Mouse (Mus musculus): ENCODE data around the gene Magi2.

Magi2 gene

DNA sequence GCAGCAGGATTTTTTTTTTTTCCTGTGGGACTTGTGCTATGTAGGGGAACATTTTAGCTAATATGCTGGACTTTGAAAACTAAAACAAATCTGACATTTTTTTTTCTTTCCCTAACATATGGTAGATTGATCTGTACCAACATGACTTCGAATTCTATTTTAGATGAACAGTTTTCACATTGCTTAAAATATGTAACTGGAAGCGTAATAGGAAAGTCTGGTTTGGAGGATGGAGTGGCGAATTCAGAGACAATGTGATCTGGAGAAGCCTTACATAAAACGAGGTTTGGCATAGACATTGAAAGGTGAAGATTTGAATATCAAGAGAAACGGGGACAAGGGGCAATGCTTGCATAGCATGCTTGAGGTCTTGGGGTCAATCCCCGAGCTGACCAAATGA lies 519.1 kb downstream of the Magi2 start:
- no peak for DNase-seq (ENCODE audit: low read depth in 2 of 2, low spot score in 2 of 2)

DNA sequence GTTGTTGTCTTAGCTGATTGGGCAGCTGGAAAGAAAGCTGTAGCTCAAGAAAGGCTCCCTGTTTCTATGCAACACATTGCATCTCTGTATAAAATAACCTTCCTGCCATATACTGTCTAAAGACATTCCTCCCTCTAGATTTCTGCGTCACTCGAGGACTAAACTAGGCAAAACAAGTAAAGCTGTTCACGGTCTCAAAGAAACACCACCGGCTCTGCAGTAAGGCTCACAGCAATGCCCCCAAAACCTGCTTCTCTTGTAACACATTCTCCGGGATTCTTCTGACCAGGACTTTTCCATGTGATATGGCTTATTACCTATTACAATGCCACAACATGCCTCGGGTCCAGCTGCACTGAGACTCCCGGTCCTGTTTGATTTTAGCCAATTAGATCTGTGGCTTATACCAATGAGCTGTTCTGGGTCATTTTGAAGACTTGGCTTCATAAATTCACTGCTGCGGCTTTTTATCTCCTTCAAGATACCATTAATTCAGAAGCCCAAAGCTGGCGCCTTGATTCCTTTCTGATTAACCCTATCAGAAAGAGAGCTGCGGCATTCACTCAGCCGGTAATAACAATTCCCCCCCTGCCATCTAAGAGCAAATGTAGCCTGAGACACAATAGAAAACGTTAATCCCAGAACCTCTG lies 520.2 kb downstream of the Magi2 start:
- no peak for DNase-seq (ENCODE audit: low read depth in 2 of 2, low spot score in 2 of 2)

DNA sequence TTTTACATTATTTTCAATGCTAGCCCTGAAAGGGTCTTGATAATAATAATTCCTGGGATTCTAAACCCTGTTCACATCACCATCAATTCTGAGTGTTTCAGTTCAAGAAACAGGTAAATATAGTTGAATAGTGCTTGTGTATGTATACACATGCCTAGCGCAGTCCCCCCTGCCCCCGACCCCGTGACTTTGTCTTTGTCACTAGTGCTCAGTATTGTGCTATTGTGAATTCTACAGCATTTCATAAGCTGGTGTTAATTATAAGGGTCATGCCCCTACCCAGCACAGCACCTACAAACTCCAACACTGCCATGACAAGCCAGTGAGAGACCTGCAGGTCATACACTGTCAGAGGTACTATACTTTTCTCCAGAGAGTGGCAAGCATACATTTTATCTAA lies 520.8 kb downstream of the Magi2 start:
- no peak for DNase-seq (ENCODE audit: low read depth in 2 of 2, low spot score in 2 of 2)

DNA sequence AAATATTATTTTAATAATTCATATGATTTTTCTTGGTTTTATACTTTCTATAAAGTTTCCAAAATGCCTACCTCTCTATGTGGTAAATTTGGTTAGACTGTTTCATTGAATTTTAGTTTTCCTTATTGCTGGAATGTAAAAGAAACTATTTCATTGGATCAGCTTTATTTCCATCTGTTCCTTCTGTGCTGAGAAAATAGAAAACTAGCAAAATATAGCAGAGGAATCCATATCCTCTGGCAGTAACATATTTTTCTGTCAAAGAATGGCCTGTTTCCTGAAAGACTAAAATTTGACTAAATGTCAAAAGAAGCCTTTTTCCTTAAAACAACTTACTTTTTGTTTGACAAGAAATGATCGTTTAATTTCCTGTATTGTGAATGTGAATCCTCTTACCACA lies 552.4 kb downstream of the Magi2 start:
- DNase-seq (ENCODE audit: low read depth in 2 of 2, low spot score in 2 of 2): no peak

DNA sequence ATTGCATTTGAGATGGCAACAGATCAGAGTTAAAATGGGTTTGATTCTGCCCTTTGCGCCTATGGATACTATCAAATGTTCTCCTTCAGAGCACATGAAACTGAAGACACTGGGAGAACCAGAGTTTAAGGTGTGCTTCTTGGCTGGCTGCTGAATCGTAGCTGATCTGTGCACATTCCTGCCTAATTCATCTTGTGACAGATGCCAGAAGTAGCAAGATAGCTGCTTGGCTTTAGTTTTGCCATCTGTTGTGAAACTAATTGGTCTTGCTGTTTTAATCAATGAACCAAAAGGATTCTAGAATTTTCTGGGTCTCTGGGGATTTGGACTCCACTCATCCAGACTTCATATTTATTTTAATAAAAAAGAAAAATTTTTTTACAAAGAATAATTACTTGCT lies 553.2 kb downstream of the Magi2 start:
- DNase-seq (ENCODE audit: low read depth in 2 of 2, low spot score in 2 of 2): no peak

DNA sequence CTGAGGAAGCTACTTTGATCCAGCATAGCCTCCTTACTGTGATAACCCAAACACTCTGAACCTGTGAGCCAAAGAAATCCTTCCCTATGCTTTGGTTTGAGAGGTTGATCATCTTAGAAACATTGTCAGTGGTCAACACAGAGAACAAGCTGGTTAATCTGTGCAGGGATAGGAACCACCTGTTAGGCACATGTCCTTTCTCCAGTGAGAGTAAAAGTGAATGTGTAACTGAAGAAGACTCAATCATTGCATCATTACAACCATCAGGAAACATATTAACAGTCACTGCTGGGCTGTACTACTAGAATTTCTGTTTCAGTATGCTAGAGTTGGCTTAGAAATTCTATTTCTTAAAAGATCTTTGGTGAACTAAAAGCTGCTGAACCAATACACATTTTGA lies 558.5 kb downstream of the Magi2 start:
- DNase-seq (ENCODE audit: low read depth in 2 of 2, low spot score in 2 of 2): no peak

DNA sequence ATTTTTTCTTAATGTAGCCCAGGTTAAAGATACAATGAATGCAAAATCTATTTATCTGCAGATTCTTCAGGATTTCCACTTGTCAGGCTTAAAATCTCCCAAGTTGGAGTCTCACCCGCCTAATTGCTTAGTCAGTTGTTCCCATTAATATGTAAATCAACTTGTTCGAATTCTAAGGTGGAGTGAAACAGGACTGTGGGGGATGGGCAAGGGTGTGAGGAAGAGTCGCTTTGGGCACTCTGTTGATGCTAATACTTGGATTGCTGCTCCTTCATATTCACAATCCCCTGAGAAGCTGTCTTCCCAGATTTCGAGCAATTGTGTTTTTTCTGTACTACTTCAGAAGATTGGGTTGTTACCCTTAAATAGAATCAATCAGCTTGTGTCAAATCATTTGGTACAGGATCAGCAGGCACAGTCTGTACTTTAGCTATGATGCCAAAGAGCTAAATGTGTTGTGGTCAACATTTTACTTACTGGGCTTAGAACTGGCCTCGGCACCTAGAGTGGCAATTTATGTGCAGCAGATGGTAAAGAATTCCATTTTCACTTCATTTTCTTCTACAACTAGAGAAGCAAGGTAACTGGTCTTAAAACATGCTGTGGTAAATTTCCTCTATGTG lies 560.8 kb downstream of the Magi2 start:
- no peak for DNase-seq (ENCODE audit: low read depth in 2 of 2, low spot score in 2 of 2)

DNA sequence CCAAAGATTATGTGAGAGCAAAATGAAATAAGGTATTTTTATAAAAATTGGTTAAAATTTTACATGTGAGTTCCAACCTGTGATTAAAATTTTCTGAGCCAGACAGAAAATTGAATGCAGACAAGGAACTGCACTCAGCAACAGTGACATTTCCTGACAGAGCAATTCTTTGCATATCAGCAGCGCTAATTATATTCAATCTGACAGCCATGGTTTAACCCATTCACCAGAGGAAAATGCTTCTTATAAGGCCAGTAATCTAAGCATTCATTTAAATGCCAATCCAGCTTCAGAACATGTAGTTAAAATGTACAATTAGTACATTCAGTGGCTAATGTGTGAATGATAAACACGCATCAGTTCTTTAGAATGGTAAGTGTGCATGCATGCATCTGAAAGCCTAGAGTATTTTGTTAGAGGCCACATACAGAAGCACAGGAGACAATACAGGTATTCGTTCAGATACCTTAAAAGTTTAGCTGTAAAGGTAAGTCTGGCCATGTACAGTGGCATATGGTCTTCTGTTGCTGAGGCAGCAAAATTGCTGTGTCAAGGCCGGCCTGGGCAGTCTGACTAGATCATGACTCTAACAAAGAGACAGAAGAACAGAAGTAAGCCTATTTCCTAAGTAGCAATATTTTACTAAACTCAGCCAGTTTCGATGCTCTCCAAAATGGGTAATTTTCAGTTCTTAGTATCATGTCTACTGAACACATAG lies 576.4 kb downstream of the Magi2 start:
- no peak for DNase-seq (ENCODE audit: low read depth in 2 of 2, low spot score in 2 of 2)

DNA sequence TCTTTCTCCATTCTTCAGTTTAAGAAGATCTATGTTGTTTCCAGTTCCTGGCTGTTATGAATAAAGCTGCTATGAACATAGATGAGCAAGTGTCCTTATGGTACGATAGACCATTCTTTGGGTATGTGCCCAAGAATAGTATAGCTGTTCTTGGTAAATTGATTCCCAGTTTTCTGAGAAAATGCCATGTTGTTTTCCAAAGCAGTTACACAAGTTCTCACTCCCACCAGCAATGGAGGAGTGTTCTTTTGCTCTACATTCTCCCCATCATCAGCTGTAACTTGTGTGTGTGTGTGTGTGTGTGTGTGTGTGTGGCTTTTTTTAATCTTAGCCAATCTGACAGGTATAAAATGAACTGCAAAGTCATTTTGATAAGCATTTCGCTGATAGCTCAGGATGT lies 595.7 kb downstream of the Magi2 start:
- DNase-seq (ENCODE audit: low read depth in 2 of 2, low spot score in 2 of 2): no peak

DNA sequence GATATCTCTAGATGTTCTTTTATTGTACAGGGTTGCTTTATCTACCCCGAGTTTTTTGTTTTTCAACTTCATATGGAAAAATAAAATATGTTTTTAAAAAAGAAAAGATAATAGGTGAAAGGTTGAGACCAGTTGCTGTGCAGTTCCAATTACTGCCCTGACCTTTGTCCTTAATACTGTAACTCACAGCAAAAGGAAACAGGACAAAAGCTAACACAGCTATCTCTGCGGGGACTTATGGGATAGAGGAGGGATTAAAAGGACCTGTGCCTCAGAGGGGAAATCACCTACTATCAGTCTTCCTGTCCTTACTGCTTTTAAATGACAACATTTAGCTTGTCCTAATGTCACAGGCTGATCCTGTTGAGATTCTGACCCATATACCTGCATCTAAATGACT lies 599.1 kb downstream of the Magi2 start:
- DNase-seq (ENCODE audit: low read depth in 2 of 2, low spot score in 2 of 2): no peak

DNA sequence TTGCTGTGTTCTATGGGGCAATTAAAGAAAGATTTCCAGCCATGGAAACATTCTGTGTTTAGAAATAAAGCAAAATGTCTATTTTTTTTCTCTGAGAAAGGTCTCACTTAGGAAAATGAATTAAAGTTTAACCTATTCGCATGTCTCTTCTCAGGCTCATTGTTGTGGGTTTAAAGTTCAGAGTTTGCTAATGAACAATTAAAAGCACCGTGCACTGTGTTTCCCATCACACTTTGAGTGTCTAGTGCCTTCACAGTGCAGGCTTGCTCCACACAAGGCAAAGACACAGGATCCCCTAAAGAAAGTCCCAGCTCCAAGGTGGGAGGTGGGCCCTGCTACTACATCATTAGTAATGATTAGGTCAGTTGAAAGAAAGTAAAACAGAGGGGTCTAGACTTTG lies 602.5 kb downstream of the Magi2 start:
- no peak for DNase-seq (ENCODE audit: low read depth in 2 of 2, low spot score in 2 of 2)

DNA sequence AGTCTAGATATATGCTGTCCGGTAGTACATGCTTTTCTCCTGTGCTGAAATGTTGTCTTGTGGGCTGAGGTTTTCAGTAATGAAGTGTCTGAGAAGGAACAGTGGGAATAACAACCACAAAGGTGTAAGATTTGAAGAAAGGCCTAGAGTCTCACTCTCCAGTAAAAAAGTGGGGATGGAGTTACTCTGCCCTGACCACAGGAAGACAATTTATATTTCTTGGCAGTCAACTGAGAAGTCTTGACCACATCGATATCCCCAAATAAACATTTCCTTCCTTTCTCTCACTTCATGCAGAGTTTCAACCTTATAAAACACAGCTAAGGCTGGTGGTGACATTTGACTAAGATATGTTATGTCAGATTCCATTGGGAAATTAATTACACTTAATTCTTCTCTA lies 636.0 kb downstream of the Magi2 start:
- no peak for DNase-seq (ENCODE audit: low read depth in 2 of 2, low spot score in 2 of 2)

DNA sequence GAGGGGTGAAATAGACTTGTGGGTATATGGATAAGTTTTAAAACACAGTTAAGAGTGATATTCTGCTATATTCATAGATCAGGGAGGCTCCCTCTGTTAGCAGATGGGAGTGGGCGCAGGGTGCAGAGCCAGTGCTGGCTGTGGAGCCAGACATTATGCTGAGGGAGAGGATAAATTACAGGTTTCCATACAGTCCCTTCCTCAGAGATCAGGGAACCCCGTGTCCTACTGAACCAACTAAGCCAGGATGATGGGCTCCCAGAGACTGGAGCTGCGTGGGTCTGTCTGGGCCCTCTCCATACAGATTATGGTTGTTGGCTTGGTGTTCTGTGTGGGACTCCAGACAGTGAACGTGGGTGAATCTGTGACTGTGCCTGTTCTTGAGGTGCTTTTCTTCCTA lies 643.6 kb downstream of the Magi2 start:
- no peak for DNase-seq (ENCODE audit: low read depth in 2 of 2, low spot score in 2 of 2)

DNA sequence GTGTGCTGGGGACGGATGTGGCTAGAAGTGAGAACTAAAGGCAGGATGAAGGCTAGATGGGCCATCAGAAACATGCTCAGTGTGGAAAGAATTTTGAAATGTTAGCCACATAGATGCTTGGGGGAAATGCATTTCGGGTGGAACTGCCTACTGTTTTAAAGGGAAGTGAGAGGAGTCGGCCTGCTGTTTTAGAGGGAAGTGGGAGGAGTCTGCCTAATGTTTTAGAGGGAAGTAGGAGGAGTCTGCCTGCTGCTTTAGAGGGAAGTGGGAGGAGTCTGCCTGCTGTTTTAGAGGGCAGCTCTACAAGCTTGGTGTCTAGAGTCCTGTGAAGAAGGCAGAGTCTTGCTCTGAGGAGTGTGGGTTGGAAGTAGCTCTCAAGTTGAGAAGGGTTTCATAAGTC lies 664.9 kb downstream of the Magi2 start:
- DNase-seq (ENCODE audit: low read depth in 2 of 2, low spot score in 2 of 2): no peak

DNA sequence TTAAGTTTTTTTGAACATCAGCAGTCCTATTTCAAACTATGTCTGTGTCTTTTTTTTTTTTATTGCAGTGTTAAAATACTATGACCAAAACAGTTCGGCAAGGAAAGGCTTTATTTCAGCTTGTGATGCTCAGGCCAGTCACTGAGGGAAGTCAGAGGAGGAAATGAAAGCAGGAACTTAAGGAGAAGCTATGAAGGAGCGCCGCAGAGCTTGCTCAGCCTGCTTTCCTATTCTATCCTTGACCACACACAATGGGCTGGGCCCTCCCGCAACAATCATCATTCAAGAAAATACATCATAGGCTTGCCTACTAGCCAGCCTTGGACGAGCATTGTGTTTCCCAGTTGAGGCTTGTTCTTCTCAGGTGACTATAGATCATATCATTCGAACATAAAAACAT lies 669.1 kb downstream of the Magi2 start:
- DNase-seq (ENCODE audit: low read depth in 2 of 2, low spot score in 2 of 2): no peak

DNA sequence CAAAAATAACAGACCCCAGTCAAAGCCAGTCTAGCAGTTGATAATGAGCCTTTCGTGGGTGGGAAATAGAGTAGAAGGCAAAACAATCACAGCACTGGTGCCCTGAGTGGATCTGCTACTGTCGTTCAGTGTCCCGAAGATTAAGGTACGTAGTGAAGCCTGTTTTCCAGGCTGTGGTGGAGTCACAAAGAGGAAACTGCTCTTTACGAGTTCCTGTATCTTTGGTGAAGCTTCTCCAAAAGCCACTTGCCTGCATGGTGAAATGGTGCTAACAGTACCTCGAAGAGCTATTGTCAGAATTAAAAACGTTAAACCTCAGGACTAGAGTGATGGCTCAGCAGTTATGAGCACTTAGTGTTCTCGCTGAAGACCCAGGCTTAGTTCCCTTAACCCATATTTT lies 674.8 kb downstream of the Magi2 start:
- no peak for DNase-seq (ENCODE audit: low read depth in 2 of 2, low spot score in 2 of 2)

DNA sequence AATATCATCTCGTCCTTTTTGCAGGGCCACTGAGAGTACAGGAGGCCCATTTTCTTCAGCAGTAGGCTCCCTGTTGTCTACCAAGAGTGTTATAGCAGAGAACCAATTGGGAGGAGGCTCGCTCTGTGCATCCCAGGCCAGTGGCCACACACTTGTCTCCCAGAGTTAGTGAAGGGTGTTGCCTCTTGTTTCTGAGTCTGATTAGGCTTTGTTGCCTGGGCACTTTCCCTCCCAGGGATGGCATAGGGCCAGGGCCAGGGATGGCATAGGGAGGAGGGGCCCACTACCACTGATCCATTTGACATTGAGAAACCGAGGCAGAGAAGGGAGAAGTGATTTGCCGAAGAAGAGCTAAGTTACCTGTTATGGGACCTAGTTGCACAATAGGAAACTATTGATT lies 679.8 kb downstream of the Magi2 start:
- no peak for DNase-seq (ENCODE audit: low read depth in 2 of 2, low spot score in 2 of 2)

DNA sequence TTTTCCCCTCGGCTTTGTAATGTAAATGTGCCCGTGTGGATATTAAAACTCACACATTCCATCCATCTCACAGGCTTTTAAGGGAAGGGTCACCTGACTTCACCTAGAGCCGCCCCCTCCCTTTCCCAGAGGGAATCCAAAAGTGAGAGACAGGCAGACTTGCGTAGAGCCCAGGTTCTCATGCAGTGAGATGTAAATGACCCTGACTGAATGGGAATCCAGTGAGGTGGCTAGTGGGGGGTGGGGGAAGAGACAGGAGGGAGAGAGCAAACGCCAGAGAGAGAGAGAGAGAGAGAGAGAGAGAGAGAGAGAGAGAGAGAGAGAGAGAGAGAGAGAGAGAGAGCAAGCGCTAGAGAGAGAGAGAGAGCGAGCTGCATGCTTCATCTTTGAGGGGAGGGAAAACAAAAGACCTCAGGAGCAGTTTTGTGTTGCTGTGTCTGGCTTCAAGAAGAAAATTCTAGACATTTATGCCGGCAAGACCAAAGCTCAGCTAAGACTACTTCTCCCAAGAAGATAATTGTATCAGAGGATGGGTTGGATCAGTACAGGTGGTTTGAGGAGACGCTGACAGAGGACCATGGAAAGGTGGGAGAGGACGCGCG lies 680.6 kb downstream of the Magi2 start:
- no peak for DNase-seq (ENCODE audit: low read depth in 2 of 2, low spot score in 2 of 2)

DNA sequence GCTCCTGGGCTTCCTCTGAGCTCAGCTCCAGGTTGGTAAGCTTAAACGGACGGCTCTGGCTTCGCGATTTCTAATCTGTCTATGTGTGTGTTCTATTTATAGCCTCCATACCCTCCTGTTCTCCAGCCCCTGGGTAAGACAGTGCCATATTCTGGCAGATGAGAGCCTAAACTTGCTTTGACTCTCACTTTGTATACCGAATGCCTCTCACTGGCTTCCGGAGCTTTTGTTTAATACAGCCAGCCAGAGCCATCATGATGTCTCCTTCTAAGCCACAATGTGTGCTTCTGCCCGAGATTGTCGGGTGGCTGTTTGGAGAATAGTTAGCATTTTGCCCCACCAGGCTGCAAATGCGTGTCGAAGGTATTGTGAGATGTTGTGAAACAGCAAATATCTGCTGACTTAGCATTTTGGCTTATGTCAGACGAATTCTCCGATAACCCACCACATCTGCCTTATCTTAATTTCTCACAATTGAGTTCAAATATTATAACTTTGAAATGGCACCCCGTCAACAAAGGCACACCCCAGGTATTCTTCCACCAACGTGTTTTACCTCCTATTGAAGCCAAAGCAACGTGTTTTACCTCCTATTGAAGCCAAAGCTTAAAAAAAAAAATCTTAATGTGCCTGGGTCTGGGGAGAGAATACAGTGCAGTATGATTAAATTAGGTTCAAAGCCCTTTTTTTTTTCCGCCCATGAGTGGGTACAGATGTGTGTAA lies 681.3 kb downstream of the Magi2 start:
- no peak for DNase-seq (ENCODE audit: low read depth in 2 of 2, low spot score in 2 of 2)

DNA sequence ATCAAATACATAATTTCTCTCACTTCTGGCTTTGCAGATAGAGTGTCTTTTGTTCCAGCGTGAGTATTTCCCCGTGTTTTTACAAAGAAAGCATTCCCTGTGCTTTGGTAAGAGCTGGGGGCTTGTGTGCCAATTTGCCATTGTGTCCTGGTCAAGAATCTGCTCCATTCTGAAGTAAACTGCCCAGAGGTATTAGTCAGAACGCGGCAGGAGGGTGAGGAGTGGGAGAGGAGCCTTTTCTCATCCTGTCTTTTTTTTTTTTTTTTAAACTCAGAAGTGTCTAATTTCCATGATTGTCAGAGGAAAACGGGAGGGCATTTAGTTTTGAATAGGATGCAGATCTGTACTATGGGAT lies 681.8 kb downstream of the Magi2 start:
- no peak for DNase-seq (ENCODE audit: low read depth in 2 of 2, low spot score in 2 of 2)

DNA sequence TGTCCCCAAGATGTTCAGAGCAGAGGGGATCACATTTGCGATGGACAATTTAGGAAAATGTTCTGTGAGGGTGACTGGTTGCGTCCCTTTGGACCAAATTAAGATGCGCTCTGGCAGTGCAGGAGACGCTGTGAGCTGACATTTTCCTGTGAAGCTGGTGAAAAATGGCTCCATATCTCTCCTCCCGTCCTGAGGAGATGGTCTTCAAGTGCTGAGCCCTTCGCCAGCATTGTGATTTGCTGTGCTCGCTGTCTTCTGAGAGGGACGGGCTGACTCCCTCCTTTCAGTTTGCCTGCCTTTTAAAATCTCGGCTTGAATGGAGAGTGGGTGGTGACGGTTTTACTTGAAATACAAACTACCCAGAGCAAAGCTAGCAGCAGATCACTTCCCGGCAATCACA lies 682.2 kb downstream of the Magi2 start:
- no peak for DNase-seq (ENCODE audit: low read depth in 2 of 2, low spot score in 2 of 2)

DNA sequence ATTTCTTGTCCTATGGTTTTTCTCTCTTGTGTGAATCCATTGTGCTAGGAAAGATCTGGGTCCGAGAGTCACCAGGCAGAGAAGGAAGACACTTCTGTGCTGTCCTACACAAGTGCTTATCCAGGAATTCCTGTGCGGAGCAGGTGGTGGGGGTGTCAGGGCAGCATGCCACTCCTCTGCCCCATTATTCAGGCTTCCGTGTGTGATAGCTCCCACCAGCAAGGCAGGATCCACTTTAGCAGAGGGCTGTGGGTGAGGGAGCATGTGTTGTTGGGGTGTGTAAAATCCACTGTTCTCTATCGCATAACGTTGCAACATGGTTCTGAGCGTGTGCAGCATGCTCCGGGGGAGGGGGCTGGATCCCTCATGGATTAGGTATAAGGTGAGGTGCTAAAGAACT lies 682.8 kb downstream of the Magi2 start:
- no peak for DNase-seq (ENCODE audit: low read depth in 2 of 2, low spot score in 2 of 2)
